Mouse (Mus musculus): ENCODE data around the gene 2900026A02Rik. TPM values are rescaled to one million over a fixed set of nuclear protein-coding genes. Genes with fewer than 3 reads are reported as not detected.

2900026A02Rik gene
- polyA plus RNA-seq, 1 experiment from 2014 or later, result 7.2 TPM

- ATAC-seq (ENCODE audit: low FRiP score, low read depth), result peak; percentile 33; the same call in 1 of the 2 replicates
- H3K27ac ChIP-seq, result no peak overlapping the region
Observed at GRCm38 (mm10) chr5:113220383-113221146, 471 bp downstream of the 2900026A02Rik start.

DNA sequence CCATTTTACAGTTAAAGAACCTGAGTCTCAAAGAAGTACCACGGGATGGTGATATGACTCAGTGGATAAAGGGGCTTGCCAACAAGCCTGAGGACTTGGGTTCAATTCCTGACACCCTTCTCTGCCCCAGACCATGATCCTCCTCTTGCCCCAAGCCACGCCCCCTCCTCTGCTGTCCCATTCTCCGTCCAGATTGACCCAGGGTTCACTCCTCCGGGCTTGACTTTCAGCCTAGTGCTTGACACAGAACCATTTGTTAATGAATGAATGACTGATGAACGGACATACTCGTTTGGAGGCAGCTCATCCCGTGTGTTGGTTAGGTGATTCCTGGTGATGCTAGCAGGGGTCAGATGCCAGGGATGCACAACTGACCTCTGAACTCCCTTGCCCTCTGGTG lies 1.2 kb downstream of the 2900026A02Rik start:
- Histone ChIP-seq H3K27ac (no peak overlapping the region), H3K9ac (no peak overlapping the region), H3K36me3 (no peaks in the 10 kb centered on the region), H3K27me3 (peaks cover 35% of the 10 kb centered on the region), H3K4me2 (replicated peaks) (peak overlapping the region; percentile 98; the same call in 1 of the 2 replicates), H3K4me1 (peaks cover 5% of the 10 kb centered on the region; the same call in 1 of the 2 replicates), H3K9me3 (0 out of 2 replicates have a peak, but pooled peaks cover 2% of the 10 kb centered on the region), H3K4me3 (no peak overlapping the region)
- no peak for ATAC-seq (ENCODE audit: low FRiP score, low read depth)
- 66% methylated on average over 7 of the region's 7 CpGs for WGBS

More at GRCm38 (mm10) chr5:113220383-113221146, 471 bp downstream of the 2900026A02Rik start:
- peaks cover 5% of the 10 kb centered on the region for H3K4me1 ChIP-seq
- H3K9me3 ChIP-seq, result 0 out of 2 replicates have a peak, but pooled peaks cover 2% of the 10 kb centered on the region
- H3K27me3 ChIP-seq, result peaks cover 35% of the 10 kb centered on the region
- H3K9ac ChIP-seq, result peak overlapping the region; percentile 62
- peak overlapping the region; percentile 98 for H3K4me2 ChIP-seq (replicated peaks)
- 3% methylated on average over 64 of the region's 64 CpGs for WGBS
- H3K36me3 ChIP-seq, result no peaks in the 10 kb centered on the region
- peak overlapping the region; percentile 59 for H3K4me3 ChIP-seq

DNA sequence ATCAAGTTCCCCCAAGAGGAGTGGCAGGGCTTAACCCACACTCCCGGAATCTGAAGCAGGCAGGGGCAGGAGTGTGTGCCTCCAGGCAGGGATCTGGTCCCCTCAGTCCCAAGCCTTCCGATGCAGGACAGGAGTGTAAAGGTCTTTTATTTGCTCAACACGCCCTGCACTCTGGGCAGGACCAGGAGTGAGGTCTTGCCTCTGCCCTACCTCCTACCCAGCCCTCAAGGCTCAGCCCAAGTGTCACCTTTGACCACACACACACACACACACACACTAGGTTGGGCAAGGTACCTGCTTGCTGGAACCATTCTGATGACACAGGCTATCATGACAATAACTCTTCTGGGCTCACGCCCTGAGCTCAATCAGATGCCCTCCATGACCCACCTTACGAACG lies 1.6 kb downstream of the 2900026A02Rik start:
- H3K27me3 ChIP-seq, result peaks cover 35% of the 10 kb centered on the region
- no peak overlapping the region for H3K27ac ChIP-seq
- H3K4me1 ChIP-seq, result peaks cover 5% of the 10 kb centered on the region; the same call in 1 of the 2 replicates
- WGBS, result 71% methylated on average over 6 of the region's 6 CpGs
- H3K9ac ChIP-seq, result no peak overlapping the region
- no peak for ATAC-seq (ENCODE audit: low FRiP score, low read depth)
- H3K4me3 ChIP-seq, result no peak overlapping the region
- 0 out of 2 replicates have a peak, but pooled peaks cover 2% of the 10 kb centered on the region for H3K9me3 ChIP-seq
- no peak overlapping the region for H3K4me2 ChIP-seq (replicated peaks)
- no peaks in the 10 kb centered on the region for H3K36me3 ChIP-seq

DNA sequence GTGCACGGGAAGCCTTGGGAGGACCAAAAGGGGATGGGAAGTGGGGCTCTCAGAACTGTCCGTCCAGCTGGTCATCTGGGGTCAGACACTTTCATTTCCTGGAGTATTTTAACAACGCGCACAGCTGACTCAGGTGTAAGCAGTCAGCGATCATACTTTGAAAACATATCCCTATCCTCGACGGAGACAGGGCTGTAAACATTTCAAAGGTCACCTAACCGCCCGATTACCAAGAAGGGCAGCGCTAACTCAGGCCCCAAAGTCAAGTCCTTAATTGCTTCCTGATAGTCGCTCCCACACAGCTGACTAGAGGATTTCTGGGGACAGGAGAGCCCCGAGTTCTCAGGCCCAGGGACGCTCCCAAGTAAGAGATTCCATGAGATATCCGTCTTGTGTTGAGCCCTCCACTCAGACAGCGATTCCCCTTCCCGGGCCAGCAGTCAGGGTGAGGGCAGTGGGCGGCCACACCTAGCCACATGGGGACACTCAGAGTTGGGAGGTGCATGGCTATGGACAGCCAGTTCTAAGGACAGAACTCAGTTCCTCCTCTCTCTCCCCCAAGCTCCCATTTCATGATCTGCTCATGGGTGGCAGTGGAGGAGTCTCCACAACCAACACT lies 2.3 kb downstream of the 2900026A02Rik start:
- Histone ChIP-seq H3K4me2 (replicated peaks) (no peak overlapping the region), H3K27ac (no peak overlapping the region), H3K4me3 (no peak overlapping the region), H3K27me3 (peaks cover 35% of the 10 kb centered on the region), H3K4me1 (peaks cover 5% of the 10 kb centered on the region; the same call in 1 of the 2 replicates), H3K36me3 (no peaks in the 10 kb centered on the region), H3K9ac (no peak overlapping the region), H3K9me3 (0 out of 2 replicates have a peak, but pooled peaks cover 2% of the 10 kb centered on the region)
- no peak for ATAC-seq (ENCODE audit: low FRiP score, low read depth)
- 63% methylated on average over 17 of the region's 17 CpGs for WGBS

- ATAC-seq (ENCODE audit: low FRiP score, low read depth), result no peak
- Histone ChIP-seq H3K4me3 (no peak overlapping the region), H3K27ac (no peak overlapping the region), H3K36me3 (no peaks in the 10 kb centered on the region), H3K27me3 (peaks cover 35% of the 10 kb centered on the region), H3K9me3 (0 out of 2 replicates have a peak, but pooled peaks cover 2% of the 10 kb centered on the region), H3K4me1 (peaks cover 5% of the 10 kb centered on the region; the same call in 1 of the 2 replicates), H3K4me2 (replicated peaks) (no peak overlapping the region), H3K9ac (no peak overlapping the region)
- WGBS, result 74% methylated on average over 12 of the region's 12 CpGs
Observed at GRCm38 (mm10) chr5:113217076-113217475, 4.0 kb downstream of the 2900026A02Rik start.

DNA sequence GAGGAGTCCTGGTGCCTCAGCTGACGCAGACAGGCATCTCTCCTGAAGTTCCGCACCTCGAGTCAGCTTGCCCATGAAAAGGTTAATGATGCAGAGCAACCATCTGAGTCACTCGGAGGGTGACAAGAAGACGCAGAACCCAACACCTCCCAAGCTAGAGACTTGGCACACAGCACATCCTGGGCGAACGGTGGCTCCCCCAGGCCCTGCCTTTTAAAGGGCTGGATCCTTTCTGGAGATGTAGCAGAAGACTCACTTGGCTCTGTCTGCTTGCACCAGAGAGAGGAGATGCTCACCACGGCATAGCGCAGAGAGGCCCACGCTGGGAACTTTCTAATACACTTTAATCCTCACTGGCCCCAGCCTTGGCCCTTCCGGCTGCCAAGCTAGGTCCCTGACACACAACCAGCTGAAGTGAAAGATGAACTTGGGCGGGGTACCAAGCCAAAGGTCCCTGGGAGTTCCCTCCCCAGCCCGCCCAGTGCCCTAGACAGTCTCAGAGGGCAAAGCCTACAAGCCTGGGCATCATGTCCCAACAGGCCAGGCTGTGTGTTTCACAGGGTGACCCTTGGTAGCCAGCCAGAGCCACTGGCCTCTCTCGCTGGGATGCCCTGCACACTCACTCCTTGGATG lies 4.6 kb downstream of the 2900026A02Rik start:
- H3K27me3 ChIP-seq, result peaks cover 35% of the 10 kb centered on the region
- no peaks in the 10 kb centered on the region for H3K36me3 ChIP-seq
- WGBS, result 70% methylated on average over 14 of the region's 14 CpGs
- 0 out of 2 replicates have a peak, but pooled peaks cover under 1% of the 10 kb centered on the region for H3K9me3 ChIP-seq
- H3K27ac ChIP-seq, result no peak overlapping the region
- H3K4me1 ChIP-seq, result peaks cover 5% of the 10 kb centered on the region; the same call in 1 of the 2 replicates
- no peak overlapping the region for H3K4me3 ChIP-seq
- no peak overlapping the region for H3K9ac ChIP-seq
- H3K4me2 ChIP-seq (replicated peaks), result no peak overlapping the region
- no peak for ATAC-seq (ENCODE audit: low FRiP score, low read depth)

- Histone ChIP-seq H3K9ac (no peak overlapping the region), H3K4me3 (no peak overlapping the region), H3K4me2 (replicated peaks) (no peak overlapping the region), H3K4me1 (peaks cover 3% of the 10 kb centered on the region; the same call in 1 of the 2 replicates), H3K9me3 (no peaks in the 10 kb centered on the region), H3K36me3 (no peaks in the 10 kb centered on the region), H3K27ac (no peak overlapping the region), H3K27me3 (peaks cover 28% of the 10 kb centered on the region)
- no peak for ATAC-seq (ENCODE audit: low FRiP score, low read depth)
- WGBS, result 64% methylated on average over 9 of the region's 9 CpGs
Observed at GRCm38 (mm10) chr5:113215610-113216011, 5.4 kb downstream of the 2900026A02Rik start.

- Histone ChIP-seq H3K4me2 (replicated peaks) (no peak overlapping the region), H3K27me3 (peaks cover 16% of the 10 kb centered on the region), H3K27ac (no peak overlapping the region), H3K4me1 (peaks cover 4% of the 10 kb centered on the region; the same call in 1 of the 2 replicates), H3K9ac (no peak overlapping the region), H3K4me3 (no peak overlapping the region), H3K36me3 (no peaks in the 10 kb centered on the region), H3K9me3 (no peaks in the 10 kb centered on the region)
- 58% methylated on average over 11 of the region's 11 CpGs for WGBS
- no peak for ATAC-seq (ENCODE audit: low FRiP score, low read depth)
Observed at GRCm38 (mm10) chr5:113214455-113214854, 6.6 kb downstream of the 2900026A02Rik start.

DNA sequence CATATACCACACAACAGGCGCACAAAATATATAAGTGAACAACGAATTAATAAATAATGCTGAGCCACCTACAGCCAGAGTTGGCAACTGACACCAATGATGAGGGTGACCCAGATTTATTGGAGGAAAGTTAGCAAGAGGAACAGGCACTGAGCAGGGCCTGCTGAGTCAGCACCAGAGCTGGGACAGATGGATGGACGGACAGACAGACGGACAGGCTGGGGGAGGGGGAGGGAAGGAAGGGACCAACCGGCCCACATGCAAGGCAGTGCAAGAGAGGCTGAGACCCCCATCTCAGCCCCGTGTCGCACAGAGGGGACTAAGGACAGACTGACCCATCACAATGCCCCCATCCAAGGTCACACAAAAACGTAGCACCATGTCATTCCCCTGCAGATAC lies 7.0 kb downstream of the 2900026A02Rik start:
- Histone ChIP-seq H3K9me3 (no peaks in the 10 kb centered on the region), H3K27me3 (peaks cover 12% of the 10 kb centered on the region), H3K4me1 (peaks cover 8% of the 10 kb centered on the region), H3K27ac (no peak overlapping the region), H3K4me2 (replicated peaks) (no peak overlapping the region), H3K36me3 (no peaks in the 10 kb centered on the region), H3K4me3 (no peak overlapping the region), H3K9ac (no peak overlapping the region)
- WGBS, result 87% methylated on average over 8 of the region's 8 CpGs
- ATAC-seq (ENCODE audit: low FRiP score, low read depth), result no peak

GRCm38 (mm10) chr5:113212156-113212835 lies 8.7 kb downstream of the 2900026A02Rik start:
- Histone ChIP-seq H3K36me3 (no peaks in the 10 kb centered on the region), H3K4me1 (peaks cover 20% of the 10 kb centered on the region), H3K9ac (no peak overlapping the region), H3K4me3 (no peak overlapping the region), H3K9me3 (no peaks in the 10 kb centered on the region), H3K27ac (no peak overlapping the region), H3K27me3 (no peaks in the 10 kb centered on the region), H3K4me2 (replicated peaks) (no peak overlapping the region)
- 72% methylated on average over 10 of the region's 10 CpGs for WGBS
- ATAC-seq (ENCODE audit: low FRiP score, low read depth), result no peak

- H3K4me2 ChIP-seq (replicated peaks), result no peak overlapping the region
- H3K27ac ChIP-seq, result no peak overlapping the region; the same call in 1 of the 2 replicates
- no peak for ATAC-seq (ENCODE audit: low FRiP score, low read depth)
- H3K9ac ChIP-seq, result 0 out of 2 replicates have a peak overlapping the region, but pooled peaks have one; percentile 13
- H3K27me3 ChIP-seq, result no peaks in the 10 kb centered on the region
- WGBS, result 70% methylated on average over 6 of the region's 6 CpGs
- H3K36me3 ChIP-seq, result no peaks in the 10 kb centered on the region
- H3K9me3 ChIP-seq, result no peaks in the 10 kb centered on the region
- H3K4me1 ChIP-seq, result peaks cover 25% of the 10 kb centered on the region
- H3K4me3 ChIP-seq, result no peak overlapping the region
Observed at GRCm38 (mm10) chr5:113210314-113210713, 10.7 kb downstream of the 2900026A02Rik start.
